Mouse (Mus musculus) c-Kit-positive CD71-negative TER-119-negative erythroid progenitor cells, embryonic 14.5 days (primary cell): ENCODE results near the gene Tanc1.
A peak's percentile ranks its signal among the peaks of the same experiment; 100 is the strongest.

ENCODE experiments used
- DNase-seq: peaks from one replicate; pipeline ENCODE4 v3.0.0-alpha.2; 2013; ENCODE audit warnings: low read depth

Tanc1 gene

DNA sequence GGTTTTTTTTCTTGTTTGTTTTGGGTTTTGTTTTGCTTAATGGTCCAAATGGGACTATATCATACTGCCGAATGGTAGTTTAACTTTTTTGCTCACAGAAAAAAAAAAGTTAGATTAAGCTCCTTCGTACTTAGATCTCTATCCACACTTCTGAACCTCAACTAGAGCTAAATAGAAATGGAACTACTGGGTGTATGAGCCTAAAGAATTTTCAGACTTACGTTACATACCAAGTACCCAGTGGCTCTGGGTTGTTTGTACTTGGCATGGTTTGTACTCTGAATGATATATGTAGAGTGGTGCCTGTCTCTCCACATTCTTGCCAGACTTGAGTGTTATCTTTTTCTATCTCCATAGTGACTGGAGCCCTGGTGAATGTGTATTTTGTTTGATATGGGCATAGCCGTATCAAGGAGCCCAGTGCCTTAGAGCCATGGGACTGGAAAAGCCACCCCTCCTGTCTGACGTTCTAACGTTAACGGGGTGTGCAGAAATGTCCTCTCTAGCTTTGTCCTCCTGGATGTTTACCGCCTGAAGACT, 271.0 kb downstream of the Tanc1 start:
- peak; percentile 5 for DNase-seq

DNA sequence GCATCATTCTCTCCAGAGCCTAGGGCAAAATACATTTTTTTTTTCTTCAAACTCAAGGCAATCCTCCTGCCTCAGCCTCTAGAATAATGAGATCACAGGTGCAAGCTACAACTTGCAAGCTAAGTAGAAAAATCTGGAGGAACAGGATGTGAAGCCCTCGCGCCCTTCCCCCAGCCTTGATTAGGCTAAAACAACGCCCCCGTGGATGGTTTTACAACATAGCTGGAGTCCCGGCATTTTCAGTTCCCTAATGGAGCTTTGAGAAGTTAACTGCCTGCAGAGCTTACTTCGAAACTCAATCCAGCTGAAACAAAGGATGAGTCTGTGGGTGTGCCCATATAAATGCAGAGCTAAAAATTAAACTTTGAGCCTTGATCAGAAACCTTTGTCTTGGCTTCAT, 277.9 kb downstream of the Tanc1 start:
- no peak for DNase-seq
